Mouse (Mus musculus): ENCODE measurements around the gene Gm12830. TPM values are rescaled to one million over a fixed set of nuclear protein-coding genes. Genes with fewer than 3 reads are reported as not detected.

Gm12830 gene
- polyA plus RNA-seq, 1 experiment, result not detected

- Histone ChIP-seq H3K4me1 (ENCODE audit: control insufficient read depth, insufficient read depth, insufficient read length) (peaks cover 8% of the 10 kb centered on the region; the same call in 1 of the 2 replicates), H3K27me3 (ENCODE audit: control insufficient read depth, insufficient read depth, low read length) (peaks cover 46% of the 10 kb centered on the region), H3K27ac (ENCODE audit: insufficient read depth, low read length) (no peak overlapping the region), H3K36me3 (ENCODE audit: control insufficient read depth, insufficient read depth, low read length) (no peaks in the 10 kb centered on the region), H3K4me3 (ENCODE audit: extremely low read depth, insufficient read depth, insufficient read length) (no peak overlapping the region)
- TF ChIP-seq CTCF (IDR thresholded peaks at IDR 0.05; ENCODE audit: extremely low read depth, insufficient read depth, insufficient read length, insufficient replicate concordance) (no peak), POLR2A (IDR thresholded peaks at IDR 0.05; ENCODE audit: low read depth, low read length) (no peak)
- DNase-seq (ENCODE audit: low read depth in 1 of 2, low spot score in 2 of 2), result no peak
- 8% methylated on average over 39 of the region's 39 CpGs for WGBS
Measured at GRCm38 (mm10) chr4:114902641-114903421, 81.3 kb downstream of the Gm12830 start.

- H3K27me3 ChIP-seq (ENCODE audit: control insufficient read depth, insufficient read depth, low read length), result peaks cover 52% of the 10 kb centered on the region
- no peak for DNase-seq (ENCODE audit: low read depth in 1 of 2, low spot score in 2 of 2)
- H3K36me3 ChIP-seq (ENCODE audit: control insufficient read depth, insufficient read depth, low read length), result no peaks in the 10 kb centered on the region
- 17% methylated on average over 11 of the region's 11 CpGs for WGBS
- no peak overlapping the region for H3K27ac ChIP-seq (ENCODE audit: insufficient read depth, low read length)
- H3K4me3 ChIP-seq (ENCODE audit: extremely low read depth, insufficient read depth, insufficient read length), result no peak overlapping the region
- TF ChIP-seq CTCF (IDR thresholded peaks at IDR 0.05; ENCODE audit: extremely low read depth, insufficient read depth, insufficient read length, insufficient replicate concordance) (no peak), POLR2A (IDR thresholded peaks at IDR 0.05; ENCODE audit: low read depth, low read length) (no peak)
- H3K4me1 ChIP-seq (ENCODE audit: control insufficient read depth, insufficient read depth, insufficient read length), result peaks cover 10% of the 10 kb centered on the region; the same call in 1 of the 2 replicates
Measured at GRCm38 (mm10) chr4:114903422-114903782, 81.9 kb downstream of the Gm12830 start.

GRCm38 (mm10) chr4:114905501-114905900 is 84.0 kb downstream of the Gm12830 start:
- 77% methylated on average over 3 of the region's 3 CpGs for WGBS
- no peak for DNase-seq (ENCODE audit: low read depth in 1 of 2, low spot score in 2 of 2)
- Histone ChIP-seq H3K27ac (ENCODE audit: insufficient read depth, low read length) (no peak overlapping the region), H3K4me1 (ENCODE audit: control insufficient read depth, insufficient read depth, insufficient read length) (peaks cover 10% of the 10 kb centered on the region), H3K36me3 (ENCODE audit: control insufficient read depth, insufficient read depth, low read length) (no peaks in the 10 kb centered on the region), H3K4me3 (ENCODE audit: extremely low read depth, insufficient read depth, insufficient read length) (no peak overlapping the region), H3K27me3 (ENCODE audit: control insufficient read depth, insufficient read depth, low read length) (peaks cover 52% of the 10 kb centered on the region)
- TF ChIP-seq POLR2A (IDR thresholded peaks at IDR 0.05; ENCODE audit: low read depth, low read length) (no peak), CTCF (IDR thresholded peaks at IDR 0.05; ENCODE audit: extremely low read depth, insufficient read depth, insufficient read length, insufficient replicate concordance) (no peak)

Other genes with a start within 250 kb of the Gm12830 start
- gene Foxd2, start 87.2 kb downstream of the Gm12830 start, polyA plus RNA-seq (2012; rRNA removed), result 0.72 and 1.1 TPM in 2 replicates
- gene Foxe3, start 104.3 kb downstream of the Gm12830 start, polyA plus RNA-seq (2012; rRNA removed), result not detected in 2 replicates
- 9.0 and 13.6 TPM in 2 replicates for gene Cmpk1, start 165.5 kb downstream of the Gm12830 start, polyA plus RNA-seq (2012; rRNA removed)
- gene Stil, start 178.4 kb downstream of the Gm12830 start, polyA plus RNA-seq (2012; rRNA removed), result 1.2 TPM in 2 replicates
- 20.9 and 37.0 TPM in 2 replicates for gene Tal1, start 234.7 kb downstream of the Gm12830 start, polyA plus RNA-seq (2012; rRNA removed)